Mouse (Mus musculus) C2C12 (cell line): ENCODE measurements around the gene Grk3. TPM values are rescaled to one million over a fixed set of nuclear protein-coding genes. Genes with fewer than 3 reads are reported as not detected.

Source experiments
- H3K27me3 ChIP-seq: one replicate; pipeline ENCODE4 v1.6.1; 2011; ENCODE audit not compliant: control insufficient read depth, insufficient read depth, insufficient read length
- H3K36me3 ChIP-seq: one replicate; pipeline ENCODE4 v1.6.1; 2011; ENCODE audit not compliant: control insufficient read depth, insufficient read depth
- H3K4me3 ChIP-seq: one replicate; pipeline ENCODE4 v1.5.1; 2011; ENCODE audit warnings: mild to moderate bottlenecking, control low read depth; ENCODE audit not compliant: poor library complexity, insufficient read depth, severe bottlenecking
- H3K79me2 ChIP-seq: one replicate; pipeline ENCODE4 v1.6.1; 2011; ENCODE audit not compliant: control insufficient read depth, insufficient read depth
- H3K79me3 ChIP-seq: one replicate; pipeline ENCODE4 v1.6.1; 2011; ENCODE audit warnings: low read depth, control low read depth
- H3ac ChIP-seq: one replicate; pipeline ENCODE3; 2011; ENCODE audit warnings: low read depth; ENCODE audit not compliant: control insufficient read depth, insufficient read length
- CEBPB ChIP-seq: IDR thresholded peaks from one replicate; pipeline ENCODE4 v1.6.1; 2011; ENCODE audit warnings: low read depth, mild to moderate bottlenecking, control low read depth, moderate library complexity
- CTCF ChIP-seq: IDR thresholded peaks from one replicate; pipeline ENCODE4 v1.5.1; 2011; ENCODE audit not compliant: control insufficient read depth, insufficient read depth, insufficient read length
- FOSL1 ChIP-seq: IDR thresholded peaks from one replicate; pipeline ENCODE4 v1.8.0; 2011; ENCODE audit warnings: mild to moderate bottlenecking, low read length; ENCODE audit not compliant: poor library complexity, insufficient read depth, severe bottlenecking
- MAX ChIP-seq: IDR thresholded peaks from one replicate; pipeline ENCODE4 v1.6.1; 2011; ENCODE audit warnings: mild to moderate bottlenecking, control low read depth
- MYOD1 ChIP-seq: IDR thresholded peaks from one replicate; pipeline ENCODE4 v1.6.1; 2011; ENCODE audit warnings: low read depth; ENCODE audit not compliant: control insufficient read depth, insufficient read length
- MYOG ChIP-seq: IDR thresholded peaks from one replicate; pipeline ENCODE4 v1.6.1; 2011; ENCODE audit not compliant: control insufficient read depth, insufficient read length; ENCODE audit errors: extremely low read depth
- USF1 ChIP-seq: IDR thresholded peaks from one replicate; pipeline ENCODE4 v1.6.1; 2011; ENCODE audit warnings: low read depth, mild to moderate bottlenecking, control low read depth, moderate library complexity
- polyA plus RNA-seq: library from polyadenylated mRNA; unstranded; fragments of >200 nt; fragmentation: generic; extraction: Trizol; gene quantifications from one replicate; pipeline ENCODE4 v1.2.1, GENCODE M21; 2012; ENCODE audit warnings: missing spikeins

The Grk3 gene
- polyA plus RNA-seq, 1 experiment, result not detected

DNA sequence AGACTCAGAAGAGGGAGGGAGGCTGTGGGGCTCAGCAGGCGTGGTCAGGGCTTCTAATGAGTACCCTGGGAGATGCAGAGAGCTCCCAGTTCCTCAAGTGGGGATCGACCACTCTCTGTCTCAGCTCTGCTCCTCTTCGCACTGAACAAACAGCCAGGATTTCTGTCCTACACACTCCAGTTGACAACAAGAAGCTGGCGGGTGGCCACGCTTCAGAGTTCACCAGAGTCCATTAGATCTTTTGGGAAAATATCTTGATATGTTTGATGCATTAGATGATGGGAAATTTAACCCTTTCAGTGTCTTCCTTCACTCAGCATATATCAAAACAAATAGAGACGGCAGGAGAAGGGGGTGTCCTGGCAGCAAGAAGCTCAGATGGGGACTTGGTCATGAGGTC, 53.4 kb downstream of the Grk3 start:
- TF ChIP-seq MYOD1 (no peak), MYOG (no peak), CEBPB (no peak), MAX (no peak), CTCF (no peak), FOSL1 (no peak), USF1 (no peak)
- Histone ChIP-seq H3ac (no peak overlapping the region), H3K27me3 (no peaks in the 10 kb centered on the region), H3K36me3 (no peaks in the 10 kb centered on the region), H3K79me2 (no peaks in the 10 kb centered on the region), H3K4me3 (no peak overlapping the region), H3K79me3 (no peaks in the 10 kb centered on the region)

DNA sequence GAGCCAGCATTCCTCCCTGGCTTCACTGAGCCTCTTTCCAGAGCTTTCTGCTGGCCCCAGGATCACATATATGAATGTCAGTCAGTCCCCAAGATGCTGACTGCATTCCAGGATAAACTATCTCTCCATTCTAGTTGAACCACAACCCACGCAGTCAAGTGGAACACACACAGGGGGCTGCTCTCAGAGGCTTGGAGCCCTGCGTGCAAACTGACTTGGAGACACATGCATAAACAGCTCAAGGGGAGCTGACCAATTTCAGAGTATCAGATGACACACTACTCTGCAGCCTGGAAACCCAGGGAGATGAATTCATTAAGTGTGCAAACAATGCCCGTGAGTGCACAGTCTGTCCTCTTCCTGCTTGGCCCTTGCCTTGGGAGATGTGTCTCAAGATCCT, 54.7 kb downstream of the Grk3 start:
- Histone ChIP-seq H3K27me3 (no peaks in the 10 kb centered on the region), H3K36me3 (no peaks in the 10 kb centered on the region), H3K79me3 (no peaks in the 10 kb centered on the region), H3K79me2 (no peaks in the 10 kb centered on the region), H3K4me3 (no peak overlapping the region), H3ac (no peak overlapping the region)
- TF ChIP-seq USF1 (no peak), MAX (no peak), CEBPB (no peak), FOSL1 (no peak), MYOG (no peak), CTCF (no peak), MYOD1 (no peak)

DNA sequence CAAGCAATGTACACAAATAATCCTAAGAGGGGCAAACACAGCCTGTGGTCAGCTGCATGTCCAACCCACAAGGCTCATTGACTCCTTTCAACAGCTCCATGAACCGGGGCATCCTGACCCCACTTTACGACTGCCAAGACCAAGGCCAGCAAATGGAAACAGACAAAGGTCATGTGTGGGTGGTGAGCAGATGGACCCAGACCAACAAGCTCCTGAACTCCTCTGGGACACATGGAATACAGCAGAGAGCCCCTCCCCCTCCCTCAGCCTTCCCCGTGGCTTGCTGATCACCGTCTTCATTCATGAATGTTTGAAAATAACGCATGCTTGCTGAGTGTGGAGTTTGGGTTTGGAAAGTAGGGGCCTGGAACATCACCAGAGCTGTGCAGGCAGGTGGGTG, 57.3 kb downstream of the Grk3 start:
- no peaks in the 10 kb centered on the region for H3K79me3 ChIP-seq
- no peak overlapping the region for H3K4me3 ChIP-seq
- no peak for TF ChIP-seq CTCF
- no peak for TF ChIP-seq MAX
- no peaks in the 10 kb centered on the region for H3K36me3 ChIP-seq
- no peaks in the 10 kb centered on the region for H3K79me2 ChIP-seq
- H3K27me3 ChIP-seq, result peaks cover 7% of the 10 kb centered on the region
- no peak overlapping the region for H3ac ChIP-seq

DNA sequence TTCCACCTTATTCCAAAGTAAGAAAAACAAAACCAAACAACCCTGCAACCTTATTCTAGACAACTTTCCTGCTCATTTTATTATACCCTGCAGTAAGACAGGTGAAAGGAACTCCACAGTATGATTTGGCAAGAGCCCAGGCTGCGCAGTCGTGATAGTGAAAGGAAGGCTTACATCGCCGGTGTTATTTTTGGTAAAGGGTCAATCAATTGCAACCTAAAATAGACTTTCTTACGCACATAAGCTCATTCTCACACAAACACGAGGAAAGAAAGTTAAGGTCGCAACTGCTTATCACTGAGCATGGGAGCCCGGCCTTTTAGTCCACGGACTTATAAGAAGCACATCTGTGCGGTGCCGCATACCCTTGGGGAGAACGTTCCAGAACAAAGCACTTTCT, 58.8 kb downstream of the Grk3 start:
- Histone ChIP-seq H3K4me3 (no peak overlapping the region), H3K79me2 (no peaks in the 10 kb centered on the region), H3ac (no peak overlapping the region), H3K27me3 (peaks cover 7% of the 10 kb centered on the region), H3K36me3 (no peaks in the 10 kb centered on the region), H3K79me3 (no peaks in the 10 kb centered on the region)
- TF ChIP-seq CTCF (no peak), MYOG (no peak), FOSL1 (no peak), MAX (no peak), MYOD1 (no peak), USF1 (no peak), CEBPB (no peak)

DNA sequence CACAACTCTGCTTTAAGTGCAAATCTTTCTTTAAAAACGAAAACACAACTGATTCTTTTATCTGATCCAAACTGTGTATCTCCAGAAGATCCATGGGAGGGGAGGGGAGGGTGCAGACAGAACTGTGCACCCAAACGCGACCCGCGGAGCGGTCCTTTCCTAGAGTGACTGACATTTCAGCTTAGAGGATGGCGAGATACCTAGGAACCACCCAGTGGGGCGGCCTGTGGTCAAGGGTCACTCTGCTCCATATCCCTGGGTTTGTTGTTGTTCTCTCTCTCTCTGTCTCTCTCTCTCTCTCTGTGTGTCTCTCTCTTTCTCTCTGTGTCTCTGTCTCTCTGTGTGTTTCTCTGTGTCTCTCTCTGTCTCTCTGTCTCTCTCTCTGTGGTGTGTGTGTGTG, 59.2 kb downstream of the Grk3 start:
- Histone ChIP-seq H3K36me3 (no peaks in the 10 kb centered on the region), H3K79me3 (no peaks in the 10 kb centered on the region), H3K79me2 (no peaks in the 10 kb centered on the region), H3K4me3 (no peak overlapping the region), H3ac (no peak overlapping the region), H3K27me3 (peaks cover 7% of the 10 kb centered on the region)
- TF ChIP-seq MYOG (no peak), FOSL1 (no peak), CEBPB (no peak)

DNA sequence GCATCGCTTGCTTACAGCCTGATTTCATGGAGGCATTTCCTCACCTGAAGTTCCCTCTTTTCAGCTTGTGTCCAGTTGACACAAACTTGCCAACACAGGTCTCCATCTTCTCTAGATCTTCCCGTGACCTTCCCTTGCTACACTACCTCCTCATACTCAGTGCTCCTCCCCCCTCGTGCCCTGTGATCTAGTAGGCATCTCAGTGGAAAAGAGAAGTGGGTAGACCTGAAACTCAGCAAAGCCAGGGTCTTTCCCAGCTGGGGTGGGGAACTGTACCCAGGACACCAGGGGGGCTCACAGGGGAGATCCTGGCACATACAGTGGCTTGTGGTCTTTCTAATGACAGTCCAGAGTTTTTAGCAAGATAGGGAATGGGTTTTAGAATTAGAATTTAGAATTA, 64.7 kb downstream of the Grk3 start:
- Histone ChIP-seq H3K79me3 (no peaks in the 10 kb centered on the region), H3K4me3 (no peak overlapping the region), H3K36me3 (no peaks in the 10 kb centered on the region), H3K27me3 (peaks cover 7% of the 10 kb centered on the region), H3K79me2 (no peaks in the 10 kb centered on the region), H3ac (no peak overlapping the region)
- no peak for TF ChIP-seq FOSL1
- no peak for TF ChIP-seq CEBPB
- no peak for TF ChIP-seq MYOD1
- no peak for TF ChIP-seq MYOG
- no peak for TF ChIP-seq USF1
- TF ChIP-seq MAX, result no peak
- TF ChIP-seq CTCF, result no peak
